Mouse (Mus musculus): ENCODE data around the gene Malrd1. TPM values are rescaled to one million over a fixed set of nuclear protein-coding genes. Genes with fewer than 3 reads are reported as not detected.
"Not testable (repeated sequence)": the region's sequence is repeated elsewhere in the genome, so short reads cannot be mapped to it uniquely, and the experiment has no call there.

The Malrd1 gene
- total RNA-seq, 2 experiments from 2014 or later = not detected

- intact Hi-C loops (cut with DNase I); DNase-seq (ENCODE audit: low spot score in 2 of 2): not testable (repeated sequence)
These were observed 490.8 kb downstream of the Malrd1 start for GRCm38 (mm10) chr2:16017046-16017445.

GRCm38 (mm10) chr2:16017719-16018118 is 491.4 kb downstream of the Malrd1 start:
- DNase-seq (ENCODE audit: low spot score in 2 of 2); intact Hi-C loops (cut with DNase I): not testable (repeated sequence)

- DNase-seq (ENCODE audit: low spot score in 2 of 2) = no peak
These were observed 503.5 kb downstream of the Malrd1 start for GRCm38 (mm10) chr2:16029752-16030151.

GRCm38 (mm10) chr2:16031559-16031958 is 505.3 kb downstream of the Malrd1 start:
- intact Hi-C loops (cut with DNase I) = no loop called here
- DNase-seq (ENCODE audit: low spot score in 2 of 2) = no peak

More at GRCm38 (mm10) chr2:16029752-16030151, 503.5 kb downstream of the Malrd1 start:
- intact Hi-C loops (cut with DNase I) = no loop called here

- intact Hi-C loops (cut with DNase I) = no loop called here
- no peak for DNase-seq (ENCODE audit: low spot score in 2 of 2)
These were observed 506.5 kb downstream of the Malrd1 start for GRCm38 (mm10) chr2:16032804-16033203.

- intact Hi-C loops (cut with DNase I) = no loop called here
- no peak for DNase-seq (ENCODE audit: low spot score in 2 of 2)
These were observed 584.4 kb downstream of the Malrd1 start for GRCm38 (mm10) chr2:16110696-16111095.

- intact Hi-C loops (cut with DNase I) = no loop called here
- no peak for DNase-seq (ENCODE audit: low spot score in 2 of 2)
These were observed 587.1 kb downstream of the Malrd1 start for GRCm38 (mm10) chr2:16113333-16113732.

GRCm38 (mm10) chr2:16147999-16148398 is 621.7 kb downstream of the Malrd1 start:
- intact Hi-C loops (cut with DNase I) = no loop called here
- DNase-seq (ENCODE audit: low spot score in 2 of 2) = no peak

- intact Hi-C loops (cut with DNase I) = no loop called here
- no peak for DNase-seq (ENCODE audit: low spot score in 2 of 2)
These were observed 626.3 kb downstream of the Malrd1 start for GRCm38 (mm10) chr2:16152623-16153022.

- DNase-seq (ENCODE audit: low spot score in 2 of 2) = peak; percentile 18 to 83
- intact Hi-C loops (cut with DNase I) = loop anchor here (1.0 kb wide), 1 partner anchor 65 kb away; no protein-coding TSS in a partner anchor
These were observed 637.1 kb downstream of the Malrd1 start for GRCm38 (mm10) chr2:16163246-16163989.

- intact Hi-C loops (cut with DNase I) = no loop called here
- DNase-seq (ENCODE audit: low spot score in 2 of 2) = no peak
These were observed 642.3 kb downstream of the Malrd1 start for GRCm38 (mm10) chr2:16168611-16169010.

- intact Hi-C loops (cut with DNase I) = no loop called here
- DNase-seq (ENCODE audit: low spot score in 2 of 2) = no peak
These were observed 645.8 kb downstream of the Malrd1 start for GRCm38 (mm10) chr2:16172086-16172485.

GRCm38 (mm10) chr2:16173355-16173754 is 647.1 kb downstream of the Malrd1 start:
- intact Hi-C loops (cut with DNase I) = no loop called here
- no peak for DNase-seq (ENCODE audit: low spot score in 2 of 2)

- peak in 1 of 2 experiments; percentile 53 for DNase-seq (ENCODE audit: low spot score in 2 of 2)
- intact Hi-C loops (cut with DNase I) = no loop called here
These were observed 655.9 kb downstream of the Malrd1 start for GRCm38 (mm10) chr2:16182140-16182539.

- no peak for DNase-seq (ENCODE audit: low spot score in 2 of 2)
- intact Hi-C loops (cut with DNase I) = no loop called here
These were observed 656.9 kb downstream of the Malrd1 start for GRCm38 (mm10) chr2:16183158-16183557.

- intact Hi-C loops (cut with DNase I) = no loop called here
- no peak for DNase-seq (ENCODE audit: low spot score in 2 of 2)
These were observed 683.7 kb downstream of the Malrd1 start for GRCm38 (mm10) chr2:16210016-16210415.

GRCm38 (mm10) chr2:16212752-16213151 is 686.5 kb downstream of the Malrd1 start:
- intact Hi-C loops (cut with DNase I) = no loop called here
- DNase-seq (ENCODE audit: low spot score in 2 of 2) = no peak

GRCm38 (mm10) chr2:16214111-16214510 is 687.8 kb downstream of the Malrd1 start:
- intact Hi-C loops (cut with DNase I) = no loop called here
- no peak for DNase-seq (ENCODE audit: low spot score in 2 of 2)

- intact Hi-C loops (cut with DNase I) = loop anchor here (1.0 kb wide), 1 partner anchor 65 kb away; no protein-coding TSS in a partner anchor
These were observed 702.0 kb downstream of the Malrd1 start for GRCm38 (mm10) chr2:16228187-16228832.

GRCm38 (mm10) chr2:16240861-16241260 is 714.6 kb downstream of the Malrd1 start:
- no peak for DNase-seq (ENCODE audit: low spot score in 2 of 2)
- intact Hi-C loops (cut with DNase I) = no loop called here

More at GRCm38 (mm10) chr2:16228187-16228832, 702.0 kb downstream of the Malrd1 start:
- peak in 1 of 2 experiments; percentile 83 for DNase-seq (ENCODE audit: low spot score in 2 of 2)

GRCm38 (mm10) chr2:16243097-16243496 is 716.8 kb downstream of the Malrd1 start:
- intact Hi-C loops (cut with DNase I) = no loop called here
- DNase-seq (ENCODE audit: low spot score in 2 of 2) = no peak

Measured in left cerebral cortex, postnatal 25 days (tissue).